Mouse (Mus musculus) kidney, adult 2 months (tissue): ENCODE measurements at regions not wholly inside any gene's neighbourhood (a gene's known extent, or its start where the extent isn't known, plus 50 kb on each side); places are given as distances from the start of the nearest gene placed in this dataset.

Experiments
- CTCF ChIP-seq: fragments of 200-500 bp; conservative IDR thresholded peaks from 2 replicates; pipeline ENCODE4 v1.5.1; 2011; ENCODE audit warnings: low read depth, mild to moderate bottlenecking, control low read depth, low read length, moderate library complexity, mixed read lengths; ENCODE audit not compliant: insufficient read depth, insufficient read length
- POLR2A ChIP-seq: fragments of 200-500 bp; IDR thresholded peaks from one replicate; pipeline ENCODE4 v1.6.1; 2011; ENCODE audit warnings: low read depth, low read length, control low read depth

DNA sequence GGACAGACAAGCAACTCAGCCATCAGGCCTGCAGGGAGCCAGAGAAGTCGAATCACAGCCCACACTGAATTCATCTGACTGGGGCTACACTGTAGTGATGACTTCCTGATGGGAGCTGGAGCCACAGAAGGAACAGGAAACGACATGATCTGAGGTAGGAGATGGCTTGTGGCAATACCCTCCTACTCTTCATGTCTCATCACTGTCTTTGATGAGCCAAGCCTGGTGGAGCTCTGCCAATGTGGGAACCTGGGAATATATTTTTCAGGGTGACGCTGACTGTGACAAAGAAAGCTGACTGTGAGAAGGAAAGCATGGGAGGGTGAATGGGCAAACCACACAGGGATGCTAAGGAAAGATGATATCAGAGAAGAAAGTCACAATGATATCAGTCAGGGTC, 67.6 kb upstream of the Alk start:
- TF ChIP-seq POLR2A (no peak), CTCF (no peak)
